Mouse (Mus musculus): ENCODE results near the gene Tbl2. TPM values are rescaled to one million over a fixed set of nuclear protein-coding genes. Genes with fewer than 3 reads are reported as not detected.

Gene Tbl2
- polyA plus RNA-seq, 1 experiment from 2014 or later: 2.9 TPM

- Histone ChIP-seq H3K27ac (peak overlapping the region; percentile 87), H3K36me3 (ENCODE audit: inconsistent target) (peaks cover 3% of the 10 kb centered on the region; the same call in 1 of the 2 replicates), H3K4me3 (ENCODE audit: inconsistent target) (peak overlapping the region; percentile 84), H3K79me2 (ENCODE audit: inconsistent target) (peaks cover 34% of the 10 kb centered on the region)
- WGBS (ENCODE audit: missing documents): 15% methylated on average over 10 of the region's 10 CpGs
Measured at GRCm38 (mm10) chr5:135186231-135186620, 36.8 kb downstream of the Tbl2 start.

GRCm38 (mm10) chr5:135186621-135187348, 37.3 kb downstream of the Tbl2 start, which contains the start of gene Baz1b:
Baz1b (plus strand) TSS chr5:135187264.
- peak within 1 kb of the TSS; percentile 87 for H3K27ac ChIP-seq
- under 1% methylated on average over 56 of the region's 57 CpGs for WGBS (ENCODE audit: missing documents)
- H3K36me3 ChIP-seq (ENCODE audit: inconsistent target): no peaks in the 10 kb centered on the region; the same call in 1 of the 2 replicates
- peaks cover 40% of the 10 kb centered on the region for H3K79me2 ChIP-seq (ENCODE audit: inconsistent target)
- H3K4me3 ChIP-seq (ENCODE audit: inconsistent target): peak within 1 kb of the TSS; percentile 84

- WGBS (ENCODE audit: missing documents): under 1% methylated on average over 95 of the region's 102 CpGs
- peak overlapping the region; percentile 87 for H3K27ac ChIP-seq
- peaks cover 48% of the 10 kb centered on the region for H3K79me2 ChIP-seq (ENCODE audit: inconsistent target)
- peak overlapping the region; percentile 84 for H3K4me3 ChIP-seq (ENCODE audit: inconsistent target)
- H3K36me3 ChIP-seq (ENCODE audit: inconsistent target): no peaks in the 10 kb centered on the region
Measured at GRCm38 (mm10) chr5:135187349-135188213, 38.1 kb downstream of the Tbl2 start.

GRCm38 (mm10) chr5:135188214-135188554, 38.7 kb downstream of the Tbl2 start:
- Histone ChIP-seq H3K79me2 (ENCODE audit: inconsistent target) (peaks cover 54% of the 10 kb centered on the region), H3K4me3 (ENCODE audit: inconsistent target) (peak overlapping the region; percentile 84), H3K27ac (peak overlapping the region; percentile 77), H3K36me3 (ENCODE audit: inconsistent target) (no peaks in the 10 kb centered on the region)
- 2% methylated on average over 6 of the region's 8 CpGs for WGBS (ENCODE audit: missing documents)

GRCm38 (mm10) chr5:135189281-135190022, 40.0 kb downstream of the Tbl2 start:
- WGBS (ENCODE audit: missing documents): 61% methylated on average over 2 of the region's 2 CpGs
- H3K4me3 ChIP-seq (ENCODE audit: inconsistent target): peak overlapping the region; percentile 84; the same call in 1 of the 2 replicates
- H3K36me3 ChIP-seq (ENCODE audit: inconsistent target): no peaks in the 10 kb centered on the region; the same call in 1 of the 2 replicates
- H3K79me2 ChIP-seq (ENCODE audit: inconsistent target): peaks cover 67% of the 10 kb centered on the region
- no peak overlapping the region for H3K27ac ChIP-seq

- Histone ChIP-seq H3K36me3 (ENCODE audit: inconsistent target) (no peaks in the 10 kb centered on the region; the same call in 1 of the 2 replicates), H3K79me2 (ENCODE audit: inconsistent target) (peaks cover 88% of the 10 kb centered on the region), H3K27ac (no peak overlapping the region), H3K4me3 (ENCODE audit: inconsistent target) (no peak overlapping the region)
- WGBS (ENCODE audit: missing documents): 50% methylated on average over 2 of the region's 2 CpGs
Measured at GRCm38 (mm10) chr5:135191620-135192019, 42.2 kb downstream of the Tbl2 start.

- 100% methylated on average over 1 of the region's 1 CpGs for WGBS (ENCODE audit: missing documents)
- no peak overlapping the region for H3K27ac ChIP-seq
- no peaks in the 10 kb centered on the region; the same call in 1 of the 2 replicates for H3K36me3 ChIP-seq (ENCODE audit: inconsistent target)
- H3K79me2 ChIP-seq (ENCODE audit: inconsistent target): peaks cover 96% of the 10 kb centered on the region
- H3K4me3 ChIP-seq (ENCODE audit: inconsistent target): no peak overlapping the region
Measured at GRCm38 (mm10) chr5:135192431-135192830, 43.0 kb downstream of the Tbl2 start.

GRCm38 (mm10) chr5:135196367-135196766, 46.9 kb downstream of the Tbl2 start:
- peaks cover 18% of the 10 kb centered on the region for H3K36me3 ChIP-seq (ENCODE audit: inconsistent target)

GRCm38 (mm10) chr5:135202763-135203162, 53.3 kb downstream of the Tbl2 start:
- WGBS (ENCODE audit: missing documents): 97% methylated on average over 3 of the region's 3 CpGs
- H3K36me3 ChIP-seq (ENCODE audit: inconsistent target): peaks cover 65% of the 10 kb centered on the region
- no peak overlapping the region for H3K4me3 ChIP-seq (ENCODE audit: inconsistent target)
- H3K79me2 ChIP-seq (ENCODE audit: inconsistent target): peaks cover 100% of the 10 kb centered on the region
- no peak overlapping the region for H3K27ac ChIP-seq

More at GRCm38 (mm10) chr5:135196367-135196766, 46.9 kb downstream of the Tbl2 start:
- 0 out of 2 replicates have a peak overlapping the region, but pooled peaks have one; percentile 8 for H3K27ac ChIP-seq
- H3K79me2 ChIP-seq (ENCODE audit: inconsistent target): peaks cover 100% of the 10 kb centered on the region
- no peak overlapping the region for H3K4me3 ChIP-seq (ENCODE audit: inconsistent target)
- WGBS (ENCODE audit: missing documents): 40% methylated on average over 6 of the region's 6 CpGs

- Histone ChIP-seq H3K4me3 (ENCODE audit: inconsistent target) (no peak overlapping the region), H3K36me3 (ENCODE audit: inconsistent target) (peaks cover 93% of the 10 kb centered on the region), H3K27ac (no peak overlapping the region), H3K79me2 (ENCODE audit: inconsistent target) (peaks cover 70% of the 10 kb centered on the region)
- WGBS (ENCODE audit: missing documents): 86% methylated on average over 1 of the region's 1 CpGs
Measured at GRCm38 (mm10) chr5:135208197-135208596, 58.7 kb downstream of the Tbl2 start.

Other genes with a start within 250 kb of the Tbl2 start
- gene Tmem270, start 242.9 kb upstream of the Tbl2 start, polyA plus RNA-seq (2018): not detected in 3 replicates
- gene Cldn13, start 234.1 kb upstream of the Tbl2 start, polyA plus RNA-seq (2018): not detected in 3 replicates
- 1.6 to 3.7 TPM (median 2.0 TPM) in 3 replicates for gene Mettl27, start 217.3 kb upstream of the Tbl2 start, polyA plus RNA-seq (2018)
- gene Cldn4, start 202.7 kb upstream of the Tbl2 start, polyA plus RNA-seq (2018): not detected in 3 replicates
- not detected in 3 replicates for gene Cldn3, start 163.4 kb upstream of the Tbl2 start, polyA plus RNA-seq (2018)
- 9.5 to 22.6 TPM (median 12.8 TPM) in 3 replicates for gene Abhd11, start 140.5 kb upstream of the Tbl2 start, polyA plus RNA-seq (2018)
- 0.26 to 0.45 TPM (median 0.36 TPM) in 3 replicates for gene Stx1a, start 126.2 kb upstream of the Tbl2 start, polyA plus RNA-seq (2018)
- 15.8 to 18.7 TPM (median 18.1 TPM) in 3 replicates for gene Dnajc30, start 85.5 kb upstream of the Tbl2 start, polyA plus RNA-seq (2018)
- 26.6 to 49.6 TPM (median 28.5 TPM) in 3 replicates for gene Bud23, start 84.7 kb upstream of the Tbl2 start, polyA plus RNA-seq (2018)
- gene Vps37d, start 71.4 kb upstream of the Tbl2 start, polyA plus RNA-seq (2018): 0.22 TPM in 1 of 3 replicates, not detected in the others
- not detected in 3 replicates for gene Mlxipl, start 59.8 kb upstream of the Tbl2 start, polyA plus RNA-seq (2018)
- 42.0 to 57.3 TPM (median 42.9 TPM) in 3 replicates for gene Bcl7b, start 18.6 kb downstream of the Tbl2 start, polyA plus RNA-seq (2018)
- gene Baz1b, start 37.6 kb downstream of the Tbl2 start, polyA plus RNA-seq (2018): 46.1 to 52.8 TPM (median 52.5 TPM) in 3 replicates
- gene Fzd9, start 101.6 kb downstream of the Tbl2 start, polyA plus RNA-seq (2018): not detected in 3 replicates
- gene Fkbp6, start 200.4 kb downstream of the Tbl2 start, polyA plus RNA-seq (2018): not detected in 3 replicates
- gene Trim50, start 203.6 kb downstream of the Tbl2 start, polyA plus RNA-seq (2018): not detected in 3 replicates
- gene Nsun5, start 220.3 kb downstream of the Tbl2 start, polyA plus RNA-seq (2018): 2.8 to 7.5 TPM (median 3.8 TPM) in 3 replicates
- 11.3 to 18.4 TPM (median 16.7 TPM) in 3 replicates for gene Pom121, start 244.9 kb downstream of the Tbl2 start, polyA plus RNA-seq (2018)

All from macrophage (primary cell).